Mouse (Mus musculus) left cerebral cortex, adult 11 months (tissue): ENCODE data around the gene Tmem59l.
"Not testable (repeated sequence)": the region's sequence is repeated elsewhere in the genome, so short reads cannot be mapped to it uniquely, and the experiment has no call there.

Experiments used
- DNase-seq: peaks from one replicate; pipeline ENCODE4 v3.0.0; 2022; ENCODE audit warnings: low spot score

Gene Tmem59l

GRCm38 (mm10) chr8:70486941-70487520 lies at the start of gene Tmem59l:
TSS of gene Tmem59l (minus strand) at chr8:70487358.
- DNase-seq, result no peak

DNA sequence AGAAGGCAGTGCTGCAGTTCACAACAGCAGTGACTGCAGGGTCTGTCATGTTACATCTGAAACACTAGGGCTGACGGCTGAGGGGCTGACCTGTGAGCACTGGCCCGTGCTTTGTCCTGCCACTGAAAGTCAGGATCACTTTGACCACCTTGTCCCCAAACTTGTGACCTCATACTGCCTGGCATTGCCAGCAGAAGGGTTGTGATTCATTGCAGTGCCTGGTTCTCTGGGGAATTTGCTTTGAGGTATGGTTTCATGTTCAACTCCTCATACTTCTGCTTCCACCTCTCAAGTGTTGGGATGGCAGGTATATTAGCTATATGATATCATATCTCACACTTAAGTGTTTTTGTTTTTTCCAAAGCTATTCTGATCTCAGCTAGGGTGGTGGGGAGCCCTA lies 48.5 kb upstream of the Tmem59l start:
- no peak for DNase-seq

- DNase-seq, result no peak
Observed at GRCm38 (mm10) chr8:70535221-70535620, 48.1 kb upstream of the Tmem59l start.

- DNase-seq, result peak; percentile 51
Observed at GRCm38 (mm10) chr8:70534281-70534680, 47.1 kb upstream of the Tmem59l start.

DNA sequence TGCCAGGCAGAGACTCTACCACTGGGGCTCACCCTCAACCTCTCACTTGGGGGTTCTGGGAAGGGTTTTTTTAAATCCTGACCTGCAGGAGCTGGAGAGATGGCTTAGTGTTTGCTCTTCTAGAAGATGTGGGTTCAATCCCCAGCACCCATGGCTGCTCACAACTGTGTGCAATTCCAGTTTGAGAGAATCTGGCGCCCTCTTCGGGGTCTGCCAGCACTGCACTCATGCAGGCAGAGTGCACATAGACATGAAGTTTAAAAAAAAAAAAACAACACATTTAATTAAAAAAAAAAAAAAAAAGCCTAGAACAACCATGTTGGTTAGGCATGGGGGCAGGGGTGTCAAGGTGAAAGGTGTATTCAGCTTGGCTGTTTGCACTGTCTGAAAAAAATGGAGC lies 43.2 kb upstream of the Tmem59l start:
- DNase-seq, result no peak

DNA sequence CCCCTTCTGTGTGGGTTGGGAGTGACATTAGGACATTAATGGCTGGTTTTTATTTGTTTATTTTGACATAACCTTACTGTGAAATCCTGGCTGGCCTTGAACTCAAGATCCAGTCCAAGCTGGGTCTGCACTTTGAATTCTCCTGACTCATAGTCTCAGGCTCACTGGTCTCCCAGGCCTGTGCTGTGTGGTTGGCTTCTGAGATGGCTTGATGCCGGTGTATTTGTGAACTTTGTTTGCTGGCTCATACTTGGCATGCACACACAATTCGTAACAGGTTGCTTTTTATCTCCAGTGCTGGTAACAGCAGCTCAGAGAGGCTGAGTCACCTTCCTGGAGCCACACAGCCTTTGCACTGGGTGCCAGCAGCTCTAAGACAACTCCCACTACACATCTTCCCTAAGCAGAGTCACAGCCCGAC lies 42.6 kb upstream of the Tmem59l start:
- no peak for DNase-seq

DNA sequence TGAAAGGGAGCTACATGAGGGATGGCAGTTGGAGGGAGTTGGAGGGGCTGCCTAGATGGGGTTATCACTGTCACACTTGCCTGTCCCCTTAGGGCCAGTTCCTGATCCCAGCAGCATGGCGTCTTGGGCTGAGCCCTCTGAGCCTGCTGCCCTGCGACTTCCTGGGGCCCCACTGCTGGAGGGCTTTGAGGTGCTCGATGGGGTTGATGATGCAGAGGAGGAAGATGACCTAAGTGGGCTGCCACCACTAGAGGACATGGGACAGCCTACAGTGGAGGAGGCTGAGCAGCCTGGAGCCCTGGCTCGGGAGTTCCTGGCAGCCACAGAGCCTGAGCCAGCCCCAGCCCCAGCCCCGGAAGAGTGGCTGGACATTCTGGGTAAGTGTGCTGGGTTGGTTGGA lies 42.1 kb upstream of the Tmem59l start:
- DNase-seq, result no peak

DNA sequence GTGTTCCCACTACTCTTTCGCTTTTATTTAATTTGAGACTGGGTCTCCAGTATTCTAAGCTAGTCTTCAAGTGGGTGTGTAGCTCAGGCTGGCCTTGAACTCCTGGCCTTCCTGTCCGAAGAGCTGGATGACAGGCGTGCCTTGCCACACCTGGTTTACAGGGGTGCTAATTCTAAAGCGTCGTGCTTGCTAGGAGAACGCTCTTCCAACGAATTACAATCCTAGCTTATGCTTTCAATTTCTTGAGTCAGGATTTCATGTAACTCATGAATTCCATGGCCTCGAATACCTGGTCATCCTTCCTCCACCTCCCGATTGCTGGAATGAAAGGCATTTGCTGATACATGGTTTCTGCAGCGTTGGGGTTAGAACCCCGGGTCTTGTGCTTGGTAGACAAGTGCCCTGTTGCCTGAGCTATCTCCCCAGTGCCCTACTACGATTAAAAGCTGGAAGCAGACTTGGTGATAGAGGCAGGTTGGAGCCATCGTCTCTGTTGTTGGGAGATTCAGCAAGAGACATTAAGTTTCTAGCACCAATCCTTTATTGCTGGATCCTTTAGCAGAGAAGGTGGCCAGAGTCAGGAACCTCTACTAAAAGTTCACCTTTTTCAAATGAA lies 41.1 kb upstream of the Tmem59l start:
- no peak for DNase-seq

GRCm38 (mm10) chr8:70527512-70528181 lies 40.5 kb upstream of the Tmem59l start, which contains the start of the genes Fkbp8 and Kxd1:
TSS of gene Fkbp8 (plus strand) at chr8:70527724.
TSS of gene Kxd1 (minus strand) at chr8:70527956.
- DNase-seq, result peak; percentile 98

GRCm38 (mm10) chr8:70527111-70527511 lies 40.0 kb upstream of the Tmem59l start:
- DNase-seq, result no peak

- peak; percentile 95 for DNase-seq
Observed at GRCm38 (mm10) chr8:70522592-70523403, 35.6 kb upstream of the Tmem59l start.

DNA sequence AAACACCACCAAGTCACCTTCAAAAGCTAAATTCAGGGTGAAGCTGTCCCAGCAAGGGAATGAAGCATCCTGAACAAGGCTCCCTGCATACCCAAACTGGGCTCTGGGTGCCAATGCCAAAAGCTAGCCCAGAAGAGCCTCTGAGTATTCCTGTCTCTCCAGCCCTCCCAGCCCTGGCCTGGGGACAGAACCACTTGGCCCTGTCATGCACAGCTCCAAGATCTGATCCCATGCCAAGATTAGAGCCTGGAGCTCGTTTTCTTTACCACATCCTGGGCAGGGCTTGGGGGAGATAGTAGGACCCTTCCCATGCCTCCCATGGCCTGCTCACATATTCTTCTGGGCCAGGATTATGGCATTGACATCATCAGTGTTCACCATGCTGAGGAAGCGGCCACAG lies 32.4 kb upstream of the Tmem59l start:
- no peak for DNase-seq

GRCm38 (mm10) chr8:70519043-70519442 lies 31.9 kb upstream of the Tmem59l start:
- DNase-seq, result no peak

DNA sequence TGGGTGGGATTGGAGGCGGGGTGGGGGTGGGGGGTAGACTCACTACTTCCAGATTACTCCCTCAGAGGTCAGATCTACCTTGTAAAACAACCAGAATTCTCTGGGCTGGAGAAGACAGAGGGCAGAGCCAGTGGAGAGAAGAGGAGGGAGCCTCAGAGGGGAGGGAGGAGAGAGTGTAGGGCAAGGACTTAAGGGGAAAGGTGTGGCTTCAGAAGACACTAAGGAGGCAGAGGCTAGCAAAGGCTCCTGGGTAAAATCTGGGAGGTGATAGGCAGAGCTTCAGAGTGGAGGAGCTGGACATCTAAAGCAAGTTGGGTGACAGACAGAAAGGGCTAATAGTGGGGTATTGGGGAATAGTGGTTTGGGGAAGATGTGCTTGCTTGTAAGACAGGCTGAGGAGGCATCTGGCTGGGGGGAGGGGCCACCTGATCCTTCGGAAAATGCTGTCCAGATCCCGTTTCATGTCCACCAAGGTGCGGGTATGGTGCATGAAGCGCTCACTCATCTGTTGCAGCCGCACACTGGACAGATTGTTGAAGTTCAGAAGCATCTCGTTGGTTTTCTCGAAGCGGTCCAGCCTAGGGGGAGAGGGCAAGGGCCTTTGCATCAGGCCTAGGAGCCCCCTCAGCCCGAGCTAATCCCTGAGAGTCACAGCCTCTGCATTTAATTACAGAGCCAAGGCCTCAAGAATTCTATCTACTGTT lies 30.9 kb upstream of the Tmem59l start:
- DNase-seq, result no peak

DNA sequence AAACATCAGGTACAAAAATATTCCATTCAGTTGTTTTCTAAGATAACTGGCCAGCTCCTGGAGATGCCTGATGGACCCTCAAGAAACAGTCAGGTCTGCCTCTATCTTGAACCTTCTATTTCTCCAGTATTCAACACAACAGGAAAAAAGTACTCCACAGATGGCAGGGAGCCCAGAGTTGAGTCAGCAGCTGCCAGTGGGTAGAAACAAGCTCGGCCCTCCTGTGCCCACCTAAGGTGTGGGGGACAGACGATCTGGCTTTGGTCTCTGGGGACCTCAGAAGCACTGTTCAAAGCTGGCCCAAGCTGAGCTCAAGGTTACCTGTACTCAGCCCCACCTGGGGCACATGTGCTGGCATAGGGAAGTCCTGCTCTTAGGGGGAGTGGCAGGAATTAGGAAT lies 26.3 kb upstream of the Tmem59l start:
- DNase-seq, result no peak

- no peak for DNase-seq
Observed at GRCm38 (mm10) chr8:70512253-70512903, 25.2 kb upstream of the Tmem59l start.

GRCm38 (mm10) chr8:70511770-70512169 lies 24.6 kb upstream of the Tmem59l start:
- DNase-seq, result no peak

GRCm38 (mm10) chr8:70511174-70511573 lies 24.0 kb upstream of the Tmem59l start:
- not testable (repeated sequence) for DNase-seq

DNA sequence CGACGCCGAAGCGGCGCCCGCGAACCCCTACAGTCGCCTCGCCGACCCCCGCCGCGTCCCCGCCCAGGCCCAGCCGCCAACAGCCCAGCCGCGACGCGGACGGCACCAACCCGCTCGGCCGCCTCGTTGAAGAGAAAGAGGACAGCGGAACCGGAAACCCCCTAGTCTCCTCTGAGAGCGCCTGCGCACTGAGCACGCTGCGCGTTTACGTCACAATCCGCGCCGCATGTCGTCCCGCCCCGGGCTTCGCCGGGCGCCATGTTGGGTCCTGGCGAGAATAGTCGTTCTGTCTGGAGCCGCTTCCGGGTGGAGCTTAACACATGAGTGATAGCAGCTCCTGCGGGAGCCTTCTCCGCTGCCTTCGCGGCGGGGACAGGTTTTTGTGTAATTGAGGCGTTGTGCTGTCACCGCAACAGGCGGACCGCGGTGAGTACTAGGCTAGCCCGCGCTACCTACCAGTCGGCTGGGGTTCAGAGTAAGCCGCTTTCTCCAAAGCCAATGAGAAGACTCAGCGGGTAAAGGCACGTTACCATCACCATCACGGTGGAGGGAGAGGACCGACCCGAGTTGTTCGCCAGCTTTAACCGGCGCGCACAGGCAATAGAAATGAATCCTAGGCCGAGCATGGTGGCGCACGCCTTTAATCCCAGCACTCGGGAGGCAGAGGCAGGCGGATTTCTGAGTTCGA lies 23.2 kb upstream of the Tmem59l start, which contains the start of gene Uba52:
Gene Uba52 (minus strand): TSS at position 574 of the 688 bp plus-strand sequence.
- DNase-seq, result peak; percentile 95

GRCm38 (mm10) chr8:70509281-70509952 lies 22.3 kb upstream of the Tmem59l start:
- DNase-seq, result no peak
